Mouse (Mus musculus): ENCODE data around the gene Ssr2. TPM values are rescaled to one million over a fixed set of nuclear protein-coding genes. Genes with fewer than 3 reads are reported as not detected.
A peak's percentile ranks its signal among the peaks of the same experiment; 100 is the strongest.

Ssr2 gene
- total RNA-seq, 2 experiments from 2014 or later = 90.2 to 90.3 TPM

GRCm38 (mm10) chr3:88533706-88534105 is 42.0 kb upstream of the Ssr2 start:
- intact Hi-C loops (cut with DNase I) = no loop called here
- DNase-seq (ENCODE audit: extremely low spot score in 1 of 2, low spot score in 2 of 2) = no peak
- no peak overlapping the region for H3K4me3 ChIP-seq
- no peak overlapping the region for H3K27ac ChIP-seq
- TF ChIP-seq CTCF (IDR thresholded peaks at IDR 0.05) = no peak

GRCm38 (mm10) chr3:88535005-88535404 is 40.7 kb upstream of the Ssr2 start:
- Histone ChIP-seq H3K27ac (no peak overlapping the region), H3K4me3 (no peak overlapping the region)
- TF ChIP-seq CTCF (IDR thresholded peaks at IDR 0.05) = no peak
- DNase-seq (ENCODE audit: extremely low spot score in 1 of 2, low spot score in 2 of 2) = no peak
- intact Hi-C loops (cut with DNase I) = no loop called here

- no peak for TF ChIP-seq CTCF (IDR thresholded peaks at IDR 0.05)
- DNase-seq (ENCODE audit: extremely low spot score in 1 of 2, low spot score in 2 of 2) = no peak
- no peak overlapping the region for H3K4me3 ChIP-seq
- no peak overlapping the region for H3K27ac ChIP-seq
- intact Hi-C loops (cut with DNase I) = no loop called here
Measured at GRCm38 (mm10) chr3:88535527-88535926, 40.1 kb upstream of the Ssr2 start.

- Histone ChIP-seq H3K27ac (peak overlapping the region; percentile 83), H3K4me3 (peak overlapping the region; percentile 55)
- intact Hi-C loops (cut with DNase I) = no loop called here
- no peak for TF ChIP-seq CTCF (IDR thresholded peaks at IDR 0.05)
- DNase-seq (ENCODE audit: extremely low spot score in 1 of 2, low spot score in 2 of 2) = peak; percentile 74 to 76
Measured at GRCm38 (mm10) chr3:88536103-88536930, 39.4 kb upstream of the Ssr2 start.

DNA sequence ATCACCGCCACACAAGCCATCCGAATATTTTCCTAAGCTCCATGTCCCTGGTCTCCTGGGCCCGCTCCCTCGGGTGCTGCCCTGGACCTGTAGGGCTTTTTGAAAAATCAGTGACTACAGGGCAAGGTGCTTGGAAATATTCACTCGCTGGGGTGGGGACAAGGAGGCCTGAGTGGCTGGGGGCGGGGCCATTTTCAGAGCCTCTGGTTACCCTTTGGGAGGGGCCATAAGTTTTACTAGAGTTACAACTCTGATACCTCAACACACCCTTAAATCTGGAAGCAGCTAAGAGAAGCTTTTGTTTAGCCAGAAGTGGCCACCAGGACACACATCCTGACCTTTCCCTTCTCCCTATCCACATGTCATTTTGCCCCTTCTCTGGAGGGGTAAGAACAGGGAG is 38.5 kb upstream of the Ssr2 start:
- DNase-seq (ENCODE audit: extremely low spot score in 1 of 2, low spot score in 2 of 2) = no peak
- TF ChIP-seq CTCF (IDR thresholded peaks at IDR 0.05) = no peak
- H3K27ac ChIP-seq = peak overlapping the region; percentile 74
- H3K4me3 ChIP-seq = peak overlapping the region; percentile 55
- intact Hi-C loops (cut with DNase I) = no loop called here

GRCm38 (mm10) chr3:88538271-88539145 is 37.2 kb upstream of the Ssr2 start:
- no peak overlapping the region for H3K27ac ChIP-seq
- intact Hi-C loops (cut with DNase I) = no loop called here
- DNase-seq (ENCODE audit: extremely low spot score in 1 of 2, low spot score in 2 of 2) = no peak
- TF ChIP-seq CTCF (IDR thresholded peaks at IDR 0.05) = no peak
- no peak overlapping the region for H3K4me3 ChIP-seq

GRCm38 (mm10) chr3:88539397-88539796 is 36.3 kb upstream of the Ssr2 start:
- DNase-seq (ENCODE audit: extremely low spot score in 1 of 2, low spot score in 2 of 2) = no peak
- H3K27ac ChIP-seq = no peak overlapping the region

GRCm38 (mm10) chr3:88540085-88540484 is 35.6 kb upstream of the Ssr2 start:
- no peak for DNase-seq (ENCODE audit: extremely low spot score in 1 of 2, low spot score in 2 of 2)
- intact Hi-C loops (cut with DNase I) = no loop called here
- Histone ChIP-seq H3K4me3 (no peak overlapping the region), H3K27ac (no peak overlapping the region)
- no peak for TF ChIP-seq CTCF (IDR thresholded peaks at IDR 0.05)

More at GRCm38 (mm10) chr3:88539397-88539796, 36.3 kb upstream of the Ssr2 start:
- no peak for TF ChIP-seq CTCF (IDR thresholded peaks at IDR 0.05)
- no peak overlapping the region for H3K4me3 ChIP-seq
- intact Hi-C loops (cut with DNase I) = no loop called here

DNA sequence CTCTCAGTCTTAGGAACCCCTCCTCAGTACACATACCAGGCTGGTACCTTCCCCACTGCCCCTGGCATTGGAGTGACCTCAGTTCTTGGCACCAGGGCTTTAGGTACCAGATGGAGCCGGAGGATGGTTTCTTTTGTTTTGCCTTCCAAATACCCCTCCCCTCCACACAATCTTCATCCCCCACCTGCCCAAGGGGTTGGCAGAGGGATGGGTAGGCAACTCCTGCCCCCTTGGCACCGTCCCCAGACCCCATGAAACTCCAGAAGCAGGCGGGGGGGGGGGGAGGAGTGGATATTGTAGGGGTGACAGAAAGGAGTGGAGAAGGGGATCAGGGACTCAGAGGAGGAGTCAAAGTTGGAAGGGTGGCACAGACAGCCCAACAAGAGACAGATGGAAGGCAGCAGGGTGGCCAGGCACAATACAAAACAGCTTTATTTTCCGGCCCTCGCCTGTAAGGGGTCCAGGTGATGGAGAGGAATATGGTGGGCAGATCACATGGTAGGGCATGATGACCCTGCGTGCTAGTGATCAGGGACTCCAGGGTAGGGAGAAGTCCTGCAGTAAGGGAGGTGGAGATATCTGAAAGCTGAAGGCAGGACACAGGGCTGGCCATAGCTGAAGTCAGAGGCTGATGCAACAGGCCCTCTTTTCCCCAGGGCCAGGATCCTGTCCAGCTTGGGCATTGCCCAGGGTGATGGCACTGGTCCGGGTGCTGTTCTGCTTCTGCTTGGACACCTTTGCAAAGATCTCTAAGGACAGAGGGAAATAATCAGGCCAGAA is 33.9 kb upstream of the Ssr2 start:
- intact Hi-C loops (cut with DNase I) = no loop called here
- H3K27ac ChIP-seq = no peak overlapping the region
- no peak for TF ChIP-seq CTCF (IDR thresholded peaks at IDR 0.05)
- no peak for DNase-seq (ENCODE audit: extremely low spot score in 1 of 2, low spot score in 2 of 2)
- no peak overlapping the region for H3K4me3 ChIP-seq

DNA sequence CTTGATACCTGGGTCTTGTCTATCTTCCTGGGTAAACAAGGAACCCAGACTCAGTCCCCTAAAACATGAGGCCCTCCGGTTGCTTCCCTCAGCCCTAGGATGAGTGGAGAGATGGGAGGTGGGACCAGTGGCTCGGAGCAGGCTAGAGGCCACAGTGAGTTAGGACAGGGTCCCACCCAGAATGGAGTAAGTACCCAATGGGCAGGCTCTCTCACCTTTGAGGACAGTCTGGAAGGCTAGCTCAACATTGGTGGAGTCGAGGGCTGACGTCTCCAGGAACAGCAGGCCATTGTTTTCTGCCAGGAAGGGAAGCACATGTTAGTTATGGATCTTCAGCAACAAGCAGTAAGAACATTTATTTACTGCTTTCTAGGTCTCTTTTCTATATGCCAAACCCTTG is 33.2 kb upstream of the Ssr2 start:
- intact Hi-C loops (cut with DNase I) = no loop called here
- no peak for TF ChIP-seq CTCF (IDR thresholded peaks at IDR 0.05)
- DNase-seq (ENCODE audit: extremely low spot score in 1 of 2, low spot score in 2 of 2) = no peak
- Histone ChIP-seq H3K4me3 (no peak overlapping the region), H3K27ac (no peak overlapping the region)

GRCm38 (mm10) chr3:88543174-88543573 is 32.5 kb upstream of the Ssr2 start:
- TF ChIP-seq CTCF (IDR thresholded peaks at IDR 0.05) = no peak
- no peak for DNase-seq (ENCODE audit: extremely low spot score in 1 of 2, low spot score in 2 of 2)
- H3K4me3 ChIP-seq = no peak overlapping the region
- intact Hi-C loops (cut with DNase I) = no loop called here
- no peak overlapping the region for H3K27ac ChIP-seq

Data from left cerebral cortex, adult 2 months (tissue).